Mouse (Mus musculus): ENCODE measurements around the gene Hoxd12.

Hoxd12 gene

DNA sequence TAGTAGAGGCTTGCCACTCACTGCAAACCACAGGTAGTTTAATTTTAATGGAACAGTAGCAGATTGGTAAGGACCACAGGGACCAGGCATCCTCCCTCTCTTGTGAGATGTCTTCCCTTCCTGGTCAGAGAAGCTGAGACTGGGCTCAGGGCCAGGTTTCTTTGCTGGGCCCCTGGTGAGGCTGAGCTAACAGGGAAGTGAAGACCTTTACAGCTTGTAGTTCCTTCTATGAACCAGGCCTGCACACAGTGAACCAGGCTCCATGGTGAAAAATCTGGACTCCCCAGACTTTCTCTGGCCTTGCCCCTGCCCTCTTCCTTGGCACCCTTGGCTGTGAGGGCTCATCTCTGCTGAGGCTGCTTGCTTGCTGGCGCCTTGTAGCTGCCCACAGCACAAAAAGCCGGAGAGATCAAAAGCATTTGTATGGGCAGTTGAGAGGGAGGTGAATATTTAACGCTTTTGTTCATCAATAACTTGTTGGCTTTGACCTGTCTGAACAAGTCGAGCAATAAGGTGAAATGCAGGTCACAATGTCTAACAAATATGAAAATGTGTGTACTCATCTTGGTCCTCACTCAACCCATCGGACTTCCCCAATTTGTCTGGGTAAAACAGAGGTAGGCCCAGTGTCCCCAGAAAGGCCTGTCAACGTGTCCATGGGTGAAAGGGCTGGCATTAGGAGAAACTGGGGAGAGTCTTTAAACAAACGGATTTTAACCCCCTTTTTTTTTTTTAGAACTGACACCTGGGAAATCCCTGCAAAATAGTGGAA, 49.6 kb downstream of the Hoxd12 start:
- in situ Hi-C loops (cut with MboI, MseI) = loop anchor here (10.0 kb wide), 1 partner anchor 580 kb away; no protein-coding TSS in a partner anchor

DNA sequence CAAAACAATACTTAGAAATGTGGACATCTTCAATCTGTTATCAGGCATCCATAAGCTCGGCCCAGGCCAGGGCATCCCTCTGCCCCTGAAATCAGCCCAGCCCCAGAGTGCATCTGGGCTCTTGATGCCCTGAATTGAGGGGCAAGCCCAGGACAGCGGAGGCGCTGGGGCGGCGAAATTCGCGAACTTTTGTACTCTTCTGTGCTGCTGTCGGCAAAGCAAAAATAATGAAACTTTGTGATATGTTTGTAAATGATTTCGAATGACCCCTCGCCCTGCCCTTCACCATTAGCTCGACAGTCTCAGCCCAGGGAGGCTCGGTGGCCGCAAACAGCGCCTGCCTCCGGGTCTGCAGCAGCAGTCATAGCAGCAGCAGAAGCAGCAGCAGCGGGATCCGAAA, 50.4 kb downstream of the Hoxd12 start:
- in situ Hi-C loops (cut with MboI, MseI) = loop anchor here (10.0 kb wide), 1 partner anchor 580 kb away; no protein-coding TSS in a partner anchor

DNA sequence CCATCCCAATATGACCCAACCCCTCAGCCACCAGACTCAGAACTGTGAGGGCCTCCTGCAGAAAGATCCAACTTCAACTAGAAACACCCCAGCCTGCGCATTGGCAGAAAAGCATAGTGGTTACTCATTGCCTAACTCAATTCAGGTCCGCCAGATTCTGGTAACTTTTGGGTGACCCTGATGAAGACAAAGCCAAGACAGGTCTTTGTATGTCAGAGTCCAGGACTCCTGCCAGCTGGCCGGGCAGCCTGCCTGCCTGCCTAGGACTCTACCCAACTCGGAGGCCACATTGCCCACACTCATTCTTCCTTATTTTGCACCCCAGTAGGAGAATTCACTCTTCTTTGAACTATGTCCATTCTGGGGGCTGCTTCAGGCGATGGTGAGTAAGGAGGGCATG, 51.7 kb downstream of the Hoxd12 start, which contains the start of gene Gm28230:
Gene Gm28230 (plus strand): TSS at position 178 of the 400 bp plus-strand sequence.
- in situ Hi-C loops (cut with MboI, MseI) = loop anchor here (10.0 kb wide), 1 partner anchor 578 kb away; no protein-coding TSS in a partner anchor

DNA sequence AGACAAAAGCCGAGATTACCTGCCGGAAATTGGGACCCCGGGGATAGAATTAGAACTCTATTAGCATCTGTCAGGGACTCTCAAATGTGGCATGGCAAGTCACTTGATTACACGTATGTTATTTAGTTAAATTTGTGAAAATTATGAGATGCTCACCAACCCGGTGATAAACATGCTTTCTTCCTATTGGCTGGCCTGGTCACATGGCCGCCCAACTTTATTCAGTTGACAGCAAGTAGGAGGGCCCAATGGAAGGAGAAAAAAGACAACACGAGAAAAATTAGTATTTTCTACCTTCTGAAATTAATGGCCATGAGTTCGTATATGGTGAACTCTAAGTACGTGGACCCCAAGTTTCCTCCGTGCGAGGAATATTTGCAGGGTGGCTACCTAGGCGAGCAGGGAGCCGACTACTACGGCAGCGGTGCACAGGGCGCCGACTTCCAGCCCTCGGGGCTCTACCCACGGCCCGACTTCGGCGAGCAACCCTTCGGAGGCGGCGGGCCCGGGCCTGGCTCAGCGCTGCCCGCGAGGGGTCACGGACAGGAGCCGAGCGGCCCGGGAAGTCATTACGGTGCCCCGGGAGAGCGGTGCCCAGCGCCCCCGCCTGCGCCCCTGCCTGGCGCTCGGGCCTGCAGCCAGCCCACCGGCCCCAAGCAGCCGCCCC, 52.3 kb downstream of the Hoxd12 start:
- in situ Hi-C loops (cut with MboI, MseI) = loop anchor here (10.0 kb wide), 1 partner anchor 578 kb away; no protein-coding TSS in a partner anchor
